Mouse (Mus musculus) Patski (cell line): ENCODE results near the gene Pparg. TPM values are rescaled to one million over a fixed set of nuclear protein-coding genes. Genes with fewer than 3 reads are reported as not detected.

Source experiments
- ATAC-seq: fragments of 100-300 bp; one replicate; pipeline ENCODE4 v1.8.0; 2021
- CTCF ChIA-PET: fragments of 350-600 bp; sonication (Branson Sonifier 250); formaldehyde crosslinking; loops from one replicate; lab custom pipeline; 2022; ENCODE audit warnings: inconsistent platforms; lab: Charles Lee
- POLR2A ChIA-PET: fragments of 350-600 bp; sonication (Branson Sonifier 250); formaldehyde crosslinking; loops from one replicate; lab custom pipeline; 2022; ENCODE audit warnings: antibody characterized with exemption, inconsistent platforms; lab: Charles Lee
- DNase-seq: peaks from one replicate; pipeline ENCODE4 v3.0.0-alpha.2; 2011; ENCODE audit warnings: low read depth, low spot score
- H3K27me3 ChIP-seq: fragments of 371-371 bp; one replicate; pipeline ENCODE4 v1.5.1; 2021
- CTCF ChIP-seq: fragments of 100-300 bp; IDR thresholded peaks from one replicate; pipeline ENCODE4 v1.5.1; 2021
- in situ Hi-C: fragments of 300-500 bp; cut with MboI; formaldehyde crosslinking; loops from 3 replicates; pipeline ENCODE4 v1.11.1; 2018; ENCODE audit warnings: low pct_unique_long_range_greater_than_20kb, mixed read lengths
- polyA plus RNA-seq: library from polyadenylated mRNA; unstranded; gene quantifications from one replicate; pipeline ENCODE4 v1.2.3, GENCODE M21; 2021

Pparg gene
- 7.3 TPM for polyA plus RNA-seq

DNA sequence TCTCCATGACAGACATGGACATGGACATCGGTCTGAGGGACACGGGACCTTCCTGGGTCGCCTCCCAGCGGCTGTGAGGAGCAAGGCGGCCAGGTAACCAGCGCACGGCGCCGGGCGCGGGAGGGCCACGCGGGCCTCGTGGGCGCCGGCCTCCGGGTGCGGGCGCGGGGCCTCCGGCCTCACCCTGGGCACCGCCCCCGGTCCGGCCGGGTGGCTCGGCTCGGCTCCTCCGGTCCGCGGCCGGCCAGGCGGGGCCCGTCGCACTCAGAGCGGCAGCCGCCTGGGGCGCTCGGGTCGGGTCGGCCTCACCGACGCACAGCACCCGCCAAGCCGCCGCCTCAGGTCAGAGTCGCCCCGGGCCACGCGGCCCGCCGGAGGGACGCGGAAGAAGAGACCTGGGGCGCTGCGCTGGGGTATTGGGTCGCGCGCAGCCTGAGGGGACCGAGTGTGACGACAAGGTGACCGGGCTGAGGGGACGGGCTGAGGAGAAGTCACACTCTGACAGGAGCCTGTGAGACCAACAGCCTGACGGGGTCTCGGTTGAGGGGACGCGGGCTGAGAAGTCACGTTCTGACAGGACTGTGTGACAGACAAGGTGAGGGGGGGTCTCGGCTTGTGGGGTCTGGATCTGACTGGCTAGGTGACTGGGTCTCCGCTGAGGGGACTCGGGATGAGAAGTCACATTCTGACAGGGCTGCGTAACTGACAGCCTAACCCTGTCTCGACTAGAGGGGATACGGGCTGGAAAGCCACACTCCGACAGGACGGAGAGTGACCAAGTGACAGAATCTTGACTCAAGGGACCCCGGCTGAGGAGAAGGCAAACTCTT is at the start of gene Pparg:
Gene Pparg, plus strand, starts transcription at position 176 of the 830 bp plus-strand sequence.
- CTCF ChIA-PET, result no interaction called here
- in situ Hi-C loops, result no loop called here
- TF ChIP-seq CTCF, result no peak
- DNase-seq, result no peak
- peak; percentile 65 for ATAC-seq
- peaks cover 3% of the 10 kb centered on the region for H3K27me3 ChIP-seq
- POLR2A ChIA-PET, result no interaction called here

DNA sequence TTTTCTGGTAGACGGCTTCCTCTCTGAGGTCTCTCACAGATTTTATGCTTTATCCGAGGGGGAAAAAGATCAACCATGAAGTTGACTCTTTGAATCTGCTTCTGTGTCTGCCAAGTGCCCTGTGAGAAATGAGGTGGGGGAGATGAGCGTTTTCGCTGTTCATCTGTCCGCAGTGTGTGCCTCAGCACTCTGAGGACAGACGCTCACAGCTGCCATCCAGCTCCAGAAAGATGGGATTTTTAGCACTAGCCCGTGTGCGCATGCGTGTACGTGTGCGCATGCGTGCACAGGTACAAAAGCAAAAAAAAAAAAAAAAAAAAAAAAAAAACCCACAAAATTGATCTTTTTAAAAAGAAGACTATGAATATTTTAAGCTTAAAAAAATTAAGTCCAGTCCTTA is 48.0 kb upstream of the Pparg start:
- ChIA-PET CTCF (no interaction called here), POLR2A (interaction anchor here (0.6 kb wide), 4 partner anchors 81 to 637 kb away, joined by 3 to 7 read pairs (median 4); no protein-coding TSS in a partner anchor)
- no peak for TF ChIP-seq CTCF
- DNase-seq, result no peak
- no peaks in the 10 kb centered on the region for H3K27me3 ChIP-seq
- ATAC-seq, result no peak
- in situ Hi-C loops, result no loop called here

DNA sequence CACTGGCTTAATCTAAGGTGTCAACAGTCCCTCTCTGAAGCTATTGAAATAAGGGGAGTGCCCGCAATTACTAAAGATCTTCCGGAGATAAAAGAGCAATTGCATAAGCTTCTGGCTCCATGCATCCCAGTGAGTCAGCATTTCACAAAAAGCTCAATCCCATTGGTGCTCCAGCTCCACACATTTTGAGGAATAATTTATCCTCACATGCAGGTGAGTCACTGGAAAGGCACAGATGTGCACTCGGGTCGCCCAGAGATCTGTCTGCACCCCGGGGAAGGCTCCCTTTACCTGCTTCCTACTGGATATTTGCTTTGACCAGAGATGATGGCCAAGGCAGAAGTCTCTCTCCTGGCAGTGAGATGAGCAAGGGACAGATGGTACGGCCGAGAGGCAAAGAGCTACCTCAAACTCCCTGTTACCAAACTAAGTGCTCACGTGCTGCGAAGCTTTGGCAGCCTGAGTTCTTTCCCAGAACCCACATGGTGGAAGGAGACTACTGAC is 47.5 kb upstream of the Pparg start:
- ChIA-PET POLR2A (interaction anchor here (0.6 kb wide), 3 partner anchors 81 to 152 kb away, joined by 3 to 7 read pairs (median 6); no protein-coding TSS in a partner anchor), CTCF (no interaction called here)
- DNase-seq (no peak), ATAC-seq (no peak)
- no peak for TF ChIP-seq CTCF
- in situ Hi-C loops, result no loop called here
- no peaks in the 10 kb centered on the region for H3K27me3 ChIP-seq

DNA sequence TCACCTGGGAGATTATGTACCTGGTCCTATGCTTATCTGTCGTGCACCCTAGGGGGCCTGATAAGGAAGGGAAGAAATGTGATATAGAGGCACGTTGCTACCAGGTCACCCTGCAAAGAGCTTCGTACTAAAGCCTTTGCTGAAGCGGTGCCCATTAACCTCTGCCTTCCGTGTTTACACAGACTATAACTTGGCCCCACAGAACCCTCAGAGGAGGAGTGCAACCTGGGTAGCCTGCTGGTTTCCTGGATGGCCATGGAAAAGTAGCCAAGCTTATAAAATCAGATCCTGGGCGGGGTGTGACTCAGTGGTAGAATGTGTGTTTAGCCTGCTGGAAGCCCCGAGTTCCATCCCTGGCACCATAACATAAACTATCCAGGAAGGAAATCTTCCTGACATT is 46.8 kb upstream of the Pparg start:
- POLR2A ChIA-PET, result no interaction called here
- CTCF ChIA-PET, result no interaction called here

DNA sequence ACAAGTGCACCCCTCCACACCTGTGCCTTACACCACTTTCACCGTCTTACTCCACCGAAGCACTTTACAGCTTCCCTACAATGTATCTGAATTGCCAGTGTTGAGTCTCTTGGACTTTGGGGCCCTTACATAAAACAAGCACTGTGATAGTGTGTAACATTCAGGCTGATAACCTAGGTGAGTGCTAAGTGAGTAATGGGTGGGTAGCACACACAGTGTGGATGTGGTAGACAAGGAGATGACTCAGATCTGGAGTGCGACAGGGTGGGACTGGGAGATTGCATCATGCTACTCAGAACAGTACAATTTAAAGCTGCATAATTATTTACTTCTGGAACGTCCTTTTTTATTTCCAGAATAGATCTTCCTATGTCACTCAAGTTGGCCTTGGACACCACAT is 45.0 kb upstream of the Pparg start:
- ChIA-PET POLR2A (interaction anchor here (0.6 kb wide), 1 partner anchor 65 kb away, joined by 3 read pairs; no protein-coding TSS in a partner anchor), CTCF (interaction anchor here (1.0 to 1.5 kb wide), 4 partner anchors 25 to 59 kb away, joined by 3 to 8 read pairs (median 4); no protein-coding TSS in a partner anchor)
- H3K27me3 ChIP-seq, result no peaks in the 10 kb centered on the region
- in situ Hi-C loops, result no loop called here
- DNase-seq (no peak), ATAC-seq (peak; percentile 29)
- no peak for TF ChIP-seq CTCF

More for the DNA sequence above, 46.8 kb upstream of the Pparg start:
- no peak for TF ChIP-seq CTCF
- no peak for ATAC-seq
- no peaks in the 10 kb centered on the region for H3K27me3 ChIP-seq
- no peak for DNase-seq
- in situ Hi-C loops, result no loop called here

GRCm38 (mm10) chr6:115316811-115317221 is 43.9 kb upstream of the Pparg start:
- H3K27me3 ChIP-seq, result no peaks in the 10 kb centered on the region
- POLR2A ChIA-PET, result interaction anchor here (0.6 to 1.9 kb wide), 2 partner anchors 32 to 222 kb away, joined by 3 to 7 read pairs; no protein-coding TSS in a partner anchor
- in situ Hi-C loops, result no loop called here
- CTCF ChIA-PET, result interaction anchor here (0.9 to 1.9 kb wide), 6 partner anchors 17 to 222 kb away, joined by 3 to 8 read pairs (median 4); no protein-coding TSS in a partner anchor
- DNase-seq (peak; percentile 83), ATAC-seq (peak; percentile 73)
- no peak for TF ChIP-seq CTCF

DNA sequence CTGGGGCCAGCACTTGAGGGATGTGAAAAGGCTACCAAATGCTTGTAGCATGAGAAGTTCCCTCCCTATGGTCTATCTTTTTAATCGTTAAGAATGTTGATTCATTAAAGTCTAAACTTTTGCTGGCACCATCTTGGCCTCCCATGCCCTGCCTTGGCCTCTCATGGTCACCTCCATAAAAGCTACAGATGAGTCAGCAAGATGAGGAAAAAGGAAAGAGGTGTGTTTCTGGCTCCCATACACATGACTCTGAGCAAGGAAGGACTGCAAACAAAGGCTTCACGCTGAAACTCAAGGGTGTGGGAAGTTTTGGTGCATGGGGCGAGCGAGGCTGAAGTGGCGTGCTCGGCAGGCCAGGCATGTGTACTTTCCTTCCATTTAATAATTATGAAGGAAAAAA is 41.9 kb upstream of the Pparg start:
- DNase-seq, result no peak
- ChIA-PET CTCF (interaction anchor here (1.5 kb wide), 1 partner anchor 15 kb away, joined by 4 read pairs; no protein-coding TSS in a partner anchor), POLR2A (interaction anchor here (0.7 kb wide), 1 partner anchor 8 kb away, joined by 5 read pairs; no protein-coding TSS in a partner anchor)
- in situ Hi-C loops, result no loop called here
- ATAC-seq, result no peak
- no peaks in the 10 kb centered on the region for H3K27me3 ChIP-seq
- TF ChIP-seq CTCF, result no peak

DNA sequence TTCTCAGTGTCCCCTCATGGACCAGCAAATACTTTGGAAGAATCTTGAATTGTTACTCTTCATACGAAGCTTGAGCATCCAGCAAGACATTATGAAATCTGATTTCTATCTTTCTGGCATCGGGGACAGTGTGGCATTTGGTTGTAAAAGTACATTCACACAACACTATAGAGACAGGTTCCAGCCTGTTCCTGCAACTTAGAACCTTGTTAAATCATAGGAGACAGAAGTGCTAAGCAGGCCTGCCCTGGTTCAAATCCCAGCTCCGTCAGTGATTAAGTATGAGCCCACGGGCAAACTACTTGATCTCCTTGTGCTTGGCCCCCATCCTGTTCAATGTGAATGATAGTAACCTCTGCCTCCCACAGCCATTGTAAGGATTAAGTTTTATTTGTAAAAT is 41.1 kb upstream of the Pparg start:
- ATAC-seq (no peak), DNase-seq (no peak)
- POLR2A ChIA-PET, result no interaction called here
- H3K27me3 ChIP-seq, result no peaks in the 10 kb centered on the region
- TF ChIP-seq CTCF, result no peak
- in situ Hi-C loops, result no loop called here
- CTCF ChIA-PET, result interaction anchor here (1.5 kb wide), 1 partner anchor 14 kb away, joined by 4 read pairs; no protein-coding TSS in a partner anchor

DNA sequence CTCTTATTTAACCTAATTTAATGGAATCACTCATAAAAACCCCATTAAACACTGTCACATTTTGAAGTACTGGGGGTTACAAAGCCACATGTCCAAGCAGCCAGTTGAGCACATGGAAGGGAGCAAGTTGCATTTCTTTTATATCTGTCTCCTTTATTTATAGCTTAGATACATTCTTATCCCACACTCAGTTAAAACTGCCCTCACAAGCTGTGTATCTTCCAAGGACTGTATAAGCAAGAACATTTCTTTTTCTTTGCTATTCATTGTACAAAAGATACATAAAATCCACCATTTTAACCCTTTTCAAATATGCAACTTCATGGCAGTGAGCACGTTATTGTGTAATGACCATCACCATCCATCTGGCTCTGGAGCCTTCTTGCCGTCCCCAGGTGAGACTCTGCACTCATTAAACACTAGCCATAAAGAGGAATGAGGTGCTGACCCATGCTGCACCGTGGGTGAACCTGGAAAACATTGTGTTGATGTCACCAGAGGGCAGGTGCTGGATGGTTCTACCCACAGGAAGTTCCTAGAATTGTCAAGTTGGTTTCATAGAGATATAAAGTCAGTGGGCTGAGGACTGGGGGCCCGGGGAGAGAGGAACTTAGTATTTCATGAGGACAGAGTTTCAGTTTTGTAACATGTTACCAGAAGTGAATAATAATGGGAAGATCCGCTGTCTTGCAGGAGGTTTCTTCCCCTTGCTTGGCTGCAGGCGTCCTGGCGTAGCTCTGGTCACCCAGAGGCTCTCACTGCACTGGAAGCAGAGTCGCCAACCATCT is 39.6 kb upstream of the Pparg start:
- ChIA-PET CTCF (interaction anchor here (1.6 kb wide), 1 partner anchor 218 kb away, joined by 4 read pairs; no protein-coding TSS in a partner anchor), POLR2A (no interaction called here)
- no peaks in the 10 kb centered on the region for H3K27me3 ChIP-seq
- DNase-seq (no peak), ATAC-seq (no peak)
- TF ChIP-seq CTCF, result no peak
- in situ Hi-C loops, result no loop called here

DNA sequence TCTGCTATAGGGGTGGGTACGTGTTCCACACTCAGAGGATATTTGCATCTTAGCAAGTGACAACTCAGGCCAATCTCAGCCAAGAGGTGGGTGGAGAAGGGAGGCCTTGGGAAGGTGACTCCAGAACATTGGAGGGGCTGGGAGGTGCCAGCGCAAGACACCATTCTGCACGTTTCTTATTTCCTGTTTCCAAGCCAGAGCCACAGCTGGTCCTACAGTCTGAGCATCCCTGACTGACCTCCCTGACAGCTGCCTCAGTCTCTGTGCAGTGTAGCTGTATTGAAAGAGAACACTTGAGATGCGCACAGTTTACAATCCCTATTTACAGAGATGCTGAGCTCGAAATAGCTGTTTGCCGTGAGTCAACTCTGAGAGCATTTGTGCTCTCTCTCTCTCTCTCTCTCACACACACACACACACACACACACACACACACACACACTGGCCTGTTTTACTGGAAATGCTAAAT is 38.8 kb upstream of the Pparg start:
- ChIA-PET POLR2A (no interaction called here), CTCF (interaction anchor here (1.6 to 1.8 kb wide), 2 partner anchors 25 to 217 kb away, joined by 3 to 4 read pairs; no protein-coding TSS in a partner anchor)
- no peaks in the 10 kb centered on the region for H3K27me3 ChIP-seq
- ATAC-seq (no peak), DNase-seq (no peak)
- in situ Hi-C loops, result no loop called here
- TF ChIP-seq CTCF, result no peak
